Mouse (Mus musculus) neural tube, embryonic 14.5 days (tissue): Measurements from ENCODE around the gene Slc22a27. TPM values are rescaled to one million over a fixed set of nuclear protein-coding genes. Genes with fewer than 3 reads are reported as not detected.
"Not testable (repeated sequence)": the region's sequence is repeated elsewhere in the genome, so short reads cannot be mapped to it uniquely, and the experiment has no call there.

ENCODE experiments used
- ATAC-seq: fragments of 200-750 bp; cut with Nextera tagmentation; 2 replicates; pipeline ENCODE4 v1.8.0; 2017; ENCODE audit warnings: low read depth, mild to moderate bottlenecking, moderate TSS enrichment, moderate library complexity
- H3K27ac ChIP-seq: fragments of 300-500 bp; sonication (generic); 2 replicates; pipeline ENCODE4 v1.5.1; 2014; ENCODE audit warnings: low read depth, mild to moderate bottlenecking, control low read depth, low read length, moderate library complexity, mixed read lengths
- H3K27me3 ChIP-seq: fragments of 300-500 bp; sonication (generic); 2 replicates; pipeline ENCODE4 v1.6.1; 2014; ENCODE audit warnings: low read length; ENCODE audit not compliant: control insufficient read depth, insufficient read depth
- H3K36me3 ChIP-seq: fragments of 300-500 bp; sonication (generic); 2 replicates; pipeline ENCODE4 v1.6.1; 2014; ENCODE audit warnings: low read length, mixed read lengths; ENCODE audit not compliant: control insufficient read depth, insufficient read depth
- H3K4me1 ChIP-seq: fragments of 300-500 bp; sonication (generic); 2 replicates; pipeline ENCODE4 v1.6.1; 2014; ENCODE audit warnings: low read length; ENCODE audit not compliant: control insufficient read depth, insufficient read depth
- H3K4me2 ChIP-seq: fragments of 300-500 bp; sonication (generic); 2 replicates; pipeline ENCODE4 v1.6.1; 2014; ENCODE audit warnings: mild to moderate bottlenecking, low read depth, low read length, control low read depth
- H3K4me3 ChIP-seq: fragments of 300-500 bp; sonication (generic); 2 replicates; pipeline ENCODE4 v1.5.1; 2014; ENCODE audit warnings: low read depth, low read length, control low read depth, mixed read lengths
- H3K9ac ChIP-seq: fragments of 300-500 bp; sonication (generic); replicated peaks from 2 replicates; pipeline ENCODE4 v1.6.1; 2014; ENCODE audit warnings: low read depth, mild to moderate bottlenecking, control low read depth, low read length, mixed read lengths
- H3K9me3 ChIP-seq: fragments of 300-500 bp; sonication (generic); 2 replicates; pipeline ENCODE4 v1.6.1; 2016; ENCODE audit warnings: low read length; ENCODE audit not compliant: control insufficient read depth
- WGBS: fragments of 180-500 bp; shearing (Covaris S2); extraction: QIAGEN DNeasy Blood & Tissue Kit; methylation state at CpG from one replicate; pipeline ENCODE4 v1.1.7; 2014; 5-methylcytosine and 5-hydroxymethylcytosine counted together
- polyA plus RNA-seq: library from polyadenylated mRNA; unstranded; fragments of >200 nt; fragmentation: Nextera tagmentation; extraction: Ambion mirVana; gene quantifications from 2 replicates; pipeline ENCODE4 v1.2.1, GENCODE M21; 2014

Gene Slc22a27
- not detected in 2 replicates for polyA plus RNA-seq

GRCm38 (mm10) chr19:7965927-7966326 is at the start of gene Slc22a27:
Gene Slc22a27 (minus strand): TSS chr19:7966027.
- not testable (repeated sequence) for H3K27ac ChIP-seq, ATAC-seq, H3K9me3 ChIP-seq, H3K9ac ChIP-seq, H3K27me3 ChIP-seq, H3K4me1 ChIP-seq, H3K4me3 ChIP-seq, H3K4me2 ChIP-seq, H3K36me3 ChIP-seq
- WGBS, result 77% methylated on average over 5 of the region's 5 CpGs

DNA sequence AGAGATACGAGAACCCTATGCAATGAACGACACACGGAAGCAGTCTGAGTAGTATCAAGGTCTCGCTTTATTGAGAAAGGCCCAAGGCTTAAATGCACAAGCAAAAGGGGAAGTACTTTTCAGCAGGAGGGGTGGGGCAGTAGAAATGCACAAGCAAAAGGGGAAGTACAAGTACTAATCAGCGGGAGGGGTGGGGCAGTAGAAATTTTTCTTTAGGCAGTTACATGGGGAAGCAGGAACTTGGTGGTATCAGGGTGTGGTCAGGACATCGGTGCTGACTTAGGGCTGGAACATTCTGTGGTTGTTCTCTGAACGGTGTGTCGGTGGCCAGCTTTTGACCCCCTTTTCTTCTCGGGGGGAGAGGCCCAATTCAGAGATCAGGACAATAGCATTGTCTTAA is 45.8 kb upstream of the Slc22a27 start:
- not testable (repeated sequence) for H3K4me3 ChIP-seq, H3K4me1 ChIP-seq, H3K27me3 ChIP-seq, H3K36me3 ChIP-seq, H3K4me2 ChIP-seq, H3K9me3 ChIP-seq, H3K9ac ChIP-seq, H3K27ac ChIP-seq, ATAC-seq
- 94% methylated on average over 9 of the region's 9 CpGs for WGBS

DNA sequence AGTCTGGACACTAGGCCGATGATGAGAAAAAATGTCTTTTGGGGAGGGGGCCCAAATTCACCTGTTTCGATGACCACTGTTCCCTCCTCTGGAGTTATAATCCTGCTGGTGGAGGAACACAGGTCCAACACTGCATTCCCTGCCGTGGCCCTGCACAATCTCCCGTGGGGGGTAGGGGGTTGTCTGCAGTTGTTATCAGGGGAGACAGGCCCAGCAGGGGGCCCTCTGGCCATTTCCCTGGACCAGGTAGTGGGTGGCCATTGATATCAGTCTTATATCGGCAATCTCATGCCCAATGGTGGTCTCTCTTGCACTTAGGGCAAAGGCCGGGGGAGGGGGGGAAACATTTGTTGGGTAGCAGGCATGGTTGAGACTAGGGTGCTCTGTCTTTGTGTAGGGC is 43.3 kb upstream of the Slc22a27 start:
- H3K36me3 ChIP-seq, H3K27ac ChIP-seq: not testable (repeated sequence)

DNA sequence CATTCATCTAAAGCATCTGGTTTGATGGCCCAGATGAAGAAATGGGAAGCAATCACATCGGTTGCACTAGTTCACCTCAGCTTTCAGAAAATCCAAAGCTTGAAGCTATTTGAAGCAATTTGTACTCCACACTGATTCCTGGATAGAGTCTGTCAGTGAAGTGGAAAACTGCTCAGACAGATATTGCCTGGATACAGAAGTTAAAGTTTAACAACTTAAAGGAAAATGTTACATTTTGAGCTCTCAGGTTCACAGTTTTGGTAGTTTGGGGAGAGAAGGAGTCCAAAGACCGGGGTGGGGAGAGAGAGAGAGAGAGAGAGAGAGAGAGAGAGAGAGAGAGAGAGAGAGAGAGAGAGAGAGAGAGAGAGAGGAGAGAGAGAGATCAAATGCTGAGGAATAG is 2.9 kb upstream of the Slc22a27 start:
- no peak for ATAC-seq
- Histone ChIP-seq H3K27me3 (no peaks in the 10 kb centered on the region), H3K9me3 (no peaks in the 10 kb centered on the region), H3K4me3 (no peak overlapping the region), H3K27ac (no peak overlapping the region), H3K4me2 (no peak overlapping the region), H3K36me3 (no peaks in the 10 kb centered on the region), H3K9ac (no peak overlapping the region), H3K4me1 (no peaks in the 10 kb centered on the region)
- WGBS, result 88% methylated on average over 2 of the region's 2 CpGs

More for the DNA sequence above, 43.3 kb upstream of the Slc22a27 start:
- not testable (repeated sequence) for H3K27me3 ChIP-seq, H3K4me1 ChIP-seq, ATAC-seq, H3K4me3 ChIP-seq, H3K9me3 ChIP-seq, H3K4me2 ChIP-seq, H3K9ac ChIP-seq
- 91% methylated on average over 6 of the region's 6 CpGs for WGBS

GRCm38 (mm10) chr19:7966550-7966949 is 723 bp upstream of the Slc22a27 start:
- not testable (repeated sequence) for H3K27ac ChIP-seq, H3K4me3 ChIP-seq, H3K4me2 ChIP-seq, H3K9me3 ChIP-seq, H3K4me1 ChIP-seq, ATAC-seq, H3K27me3 ChIP-seq, H3K9ac ChIP-seq, H3K36me3 ChIP-seq
- WGBS, result 50% methylated on average over 1 of the region's 1 CpGs

DNA sequence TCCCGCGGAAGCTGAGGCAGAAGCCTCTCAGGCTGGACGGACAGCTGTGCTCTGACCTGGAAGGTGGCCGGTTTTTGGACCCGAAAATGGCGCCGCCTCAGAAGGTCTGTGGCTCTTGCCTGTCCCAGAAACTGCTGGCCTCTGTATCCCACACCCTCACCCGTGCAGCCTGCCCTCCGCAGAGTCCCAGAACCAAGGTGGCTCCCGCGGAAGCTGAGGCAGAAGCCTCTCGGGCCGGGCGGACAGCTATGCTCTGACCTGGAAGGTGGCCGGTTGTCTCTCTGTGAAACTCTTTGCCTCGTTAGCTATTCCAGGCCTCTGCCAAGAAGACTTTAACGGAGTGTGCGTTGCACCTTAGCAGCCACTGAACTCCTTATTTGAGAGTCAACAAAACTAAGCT is 26.4 kb downstream of the Slc22a27 start:
- 89% methylated on average over 18 of the region's 18 CpGs for WGBS
- not testable (repeated sequence) for H3K4me1 ChIP-seq, H3K27me3 ChIP-seq

GRCm38 (mm10) chr19:7876626-7877025 is 89.2 kb downstream of the Slc22a27 start:
- no peak overlapping the region for H3K9ac ChIP-seq
- ATAC-seq, result no peak
- no peaks in the 10 kb centered on the region for H3K4me1 ChIP-seq
- H3K36me3 ChIP-seq, result no peaks in the 10 kb centered on the region
- H3K9me3 ChIP-seq, result no peaks in the 10 kb centered on the region
- WGBS, result 90% methylated on average over 1 of the region's 1 CpGs
- no peak overlapping the region for H3K4me2 ChIP-seq
- H3K27ac ChIP-seq, result no peak overlapping the region
- no peaks in the 10 kb centered on the region for H3K27me3 ChIP-seq
- H3K4me3 ChIP-seq, result no peak overlapping the region

More for the DNA sequence above, 26.4 kb downstream of the Slc22a27 start:
- not testable (repeated sequence) for H3K36me3 ChIP-seq, H3K9ac ChIP-seq, H3K4me2 ChIP-seq, H3K4me3 ChIP-seq, H3K9me3 ChIP-seq, H3K27ac ChIP-seq, ATAC-seq

DNA sequence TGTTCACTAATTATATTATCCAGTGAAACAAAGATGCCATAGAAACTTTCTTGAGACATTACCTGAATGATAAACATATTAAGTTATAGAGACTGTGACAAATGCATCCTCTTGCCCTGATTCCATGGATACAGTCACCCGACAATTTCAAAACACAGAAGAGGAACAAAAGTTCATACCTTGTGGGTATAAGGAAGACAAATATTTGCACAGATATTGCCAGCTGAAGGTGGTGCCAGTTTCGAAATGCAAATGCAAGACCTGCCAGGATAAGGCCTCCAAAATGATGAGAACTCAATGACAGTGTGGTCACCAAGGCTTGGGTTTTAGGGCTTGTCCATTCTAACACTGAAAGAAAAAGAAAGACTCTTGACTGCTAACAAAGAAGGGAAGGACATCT is 136.0 kb downstream of the Slc22a27 start:
- Histone ChIP-seq H3K4me1 (no peaks in the 10 kb centered on the region), H3K27ac (no peak overlapping the region), H3K4me2 (no peak overlapping the region), H3K4me3 (no peak overlapping the region), H3K9me3 (no peaks in the 10 kb centered on the region), H3K9ac (no peak overlapping the region), H3K36me3 (no peaks in the 10 kb centered on the region), H3K27me3 (no peaks in the 10 kb centered on the region)
- no peak for ATAC-seq
- WGBS, result 74% methylated on average over 2 of the region's 2 CpGs
